Mouse (Mus musculus): ENCODE results near the gene Gpank1. TPM values are rescaled to one million over a fixed set of nuclear protein-coding genes. Genes with fewer than 3 reads are reported as not detected.

Gene Gpank1
- total and polyA plus RNA-seq, 2 experiments from 2014 or later, result 9.6 to 24.1 TPM

DNA sequence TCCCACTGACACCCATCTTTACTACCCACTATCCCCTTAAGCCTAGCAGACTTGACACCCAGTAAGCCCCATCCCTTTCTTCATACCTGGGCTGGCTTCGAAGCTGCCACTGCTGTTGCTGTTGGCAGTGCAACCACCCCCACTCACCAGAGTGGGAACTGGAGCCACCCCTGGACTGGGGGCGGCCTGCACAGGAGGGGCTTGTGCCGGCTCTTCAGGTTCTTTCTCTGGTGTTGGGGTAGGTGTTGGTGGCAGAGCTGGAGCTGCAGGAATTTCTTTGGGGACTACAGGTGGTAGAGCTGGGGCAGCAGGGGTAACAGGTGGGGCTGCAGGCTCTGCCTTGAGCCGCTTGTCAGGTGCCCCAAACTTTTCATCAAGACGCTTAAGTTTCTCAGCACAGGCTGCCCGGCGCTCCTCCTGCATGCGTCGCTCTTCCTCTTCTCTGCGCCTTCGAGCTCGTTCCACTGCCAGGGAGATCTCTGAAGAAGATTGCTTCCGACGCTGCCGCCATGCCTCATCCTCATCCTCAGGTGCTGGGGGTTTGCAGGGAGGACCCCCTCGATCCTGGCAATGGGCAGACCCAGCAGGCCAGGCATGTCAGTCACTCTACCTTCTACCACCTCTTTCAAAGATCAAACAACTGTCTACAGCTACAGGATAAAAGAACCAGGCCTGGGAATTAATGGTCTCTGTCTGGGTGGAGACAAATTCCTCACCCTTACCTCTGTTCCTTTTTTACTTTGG, 37.8 kb downstream of the Gpank1 start:
- 92% methylated on average over 16 of the region's 16 CpGs for WGBS

DNA sequence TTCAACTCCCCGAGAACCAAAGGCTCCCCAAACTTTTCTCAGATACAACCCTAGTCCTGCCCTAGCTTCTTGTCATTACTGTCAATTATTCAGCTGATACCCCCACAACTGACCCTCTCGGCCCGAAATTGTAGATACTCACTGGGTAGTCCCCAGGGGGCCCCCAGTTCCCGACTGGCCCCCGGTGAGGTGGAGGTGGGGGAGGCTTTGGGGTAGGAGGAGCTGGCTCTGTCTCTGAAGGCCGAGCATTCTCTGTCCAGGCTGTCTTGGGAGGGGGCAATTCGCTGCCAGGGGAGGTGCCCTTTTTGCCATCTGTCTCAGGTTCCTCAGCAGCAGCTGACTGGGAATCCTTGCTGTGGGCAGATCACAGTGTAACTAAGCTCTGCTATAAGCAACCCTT, 38.4 kb downstream of the Gpank1 start:
- Histone ChIP-seq H3K9me3 (replicated peaks; ENCODE audit: control insufficient read depth, low read length) (no peaks in the 10 kb centered on the region), H3K9ac (replicated peaks; ENCODE audit: low read depth, low read length) (no peak overlapping the region), H3K27ac (ENCODE audit: low read depth) (no peak overlapping the region), H3K4me3 (ENCODE audit: low read depth, low read length) (no peak overlapping the region), H3K4me2 (ENCODE audit: low read depth, low read length) (no peak overlapping the region), H3K36me3 (replicated peaks; ENCODE audit: control insufficient read depth, insufficient read depth, low read length) (peaks cover 75% of the 10 kb centered on the region), H3K27me3 (ENCODE audit: control insufficient read depth, insufficient read depth, low read length) (no peaks in the 10 kb centered on the region), H3K4me1 (ENCODE audit: control insufficient read depth, insufficient read depth) (peaks cover 15% of the 10 kb centered on the region)
- WGBS, result 74% methylated on average over 7 of the region's 7 CpGs
- TF ChIP-seq EP300 (IDR thresholded peaks at IDR 0.05; ENCODE audit: low read depth) (no peak), CTCF (IDR thresholded peaks at IDR 0.05; ENCODE audit: low read depth) (no peak)
- DNase-seq (ENCODE audit: low spot score) (no peak), ATAC-seq (ENCODE audit: insufficient read depth, low read depth) (no peak)

More for the DNA sequence above, 37.8 kb downstream of the Gpank1 start:
- Histone ChIP-seq H3K27me3 (ENCODE audit: control insufficient read depth, insufficient read depth, low read length) (no peaks in the 10 kb centered on the region), H3K4me1 (ENCODE audit: control insufficient read depth, insufficient read depth) (peaks cover 15% of the 10 kb centered on the region), H3K36me3 (replicated peaks; ENCODE audit: control insufficient read depth, insufficient read depth, low read length) (peaks cover 81% of the 10 kb centered on the region), H3K4me3 (ENCODE audit: low read depth, low read length) (no peak overlapping the region), H3K9me3 (replicated peaks; ENCODE audit: control insufficient read depth, low read length) (no peaks in the 10 kb centered on the region), H3K27ac (ENCODE audit: low read depth) (no peak overlapping the region), H3K9ac (replicated peaks; ENCODE audit: low read depth, low read length) (no peak overlapping the region), H3K4me2 (ENCODE audit: low read depth, low read length) (no peak overlapping the region)
- DNase-seq (ENCODE audit: low spot score), result no peak
- TF ChIP-seq EP300 (IDR thresholded peaks at IDR 0.05; ENCODE audit: low read depth) (no peak), CTCF (IDR thresholded peaks at IDR 0.05; ENCODE audit: low read depth) (no peak)
- no peak for ATAC-seq (ENCODE audit: insufficient read depth, low read depth)

DNA sequence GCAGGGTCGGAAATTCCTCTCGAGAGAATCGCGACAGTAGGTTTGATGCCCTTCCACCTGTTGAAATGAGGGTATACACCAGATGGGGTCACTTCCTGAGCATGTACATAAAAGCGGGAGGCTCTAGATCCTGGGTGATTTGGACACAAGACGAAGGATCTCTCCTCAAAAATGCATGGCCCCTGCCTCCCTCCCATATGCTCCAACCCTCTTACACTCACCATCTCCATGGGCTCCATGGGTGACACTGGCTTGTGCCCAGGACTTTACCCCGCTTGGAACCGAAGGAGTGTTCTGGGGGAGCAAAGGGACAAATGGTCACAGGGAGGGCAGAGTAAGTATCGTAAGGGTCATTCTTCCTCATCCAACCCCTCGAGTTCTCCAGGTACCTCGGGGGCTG, 40.2 kb downstream of the Gpank1 start:
- peaks cover 23% of the 10 kb centered on the region for H3K4me1 ChIP-seq (ENCODE audit: control insufficient read depth, insufficient read depth)

DNA sequence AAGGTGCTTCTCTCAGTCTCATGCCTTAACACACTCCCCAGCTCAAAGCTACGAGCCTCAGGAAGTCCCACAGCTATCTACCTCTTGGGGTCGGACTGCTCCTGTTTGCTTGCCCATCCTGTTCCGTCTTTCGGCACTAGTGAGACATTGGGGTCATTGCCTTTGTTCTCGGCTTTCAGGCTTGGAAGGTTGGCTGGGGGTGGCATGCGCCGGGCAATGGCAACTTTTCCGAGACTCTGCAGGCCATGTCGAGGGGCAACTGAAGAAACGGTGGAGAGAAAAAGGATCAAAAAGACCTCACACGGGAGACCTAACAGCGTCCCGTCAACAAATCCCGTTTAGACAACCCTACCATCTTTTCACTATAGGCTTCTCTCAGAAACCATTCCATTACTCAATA, 40.9 kb downstream of the Gpank1 start:
- Histone ChIP-seq H3K27me3 (ENCODE audit: control insufficient read depth, insufficient read depth, low read length) (no peaks in the 10 kb centered on the region), H3K4me1 (ENCODE audit: control insufficient read depth, insufficient read depth) (peaks cover 23% of the 10 kb centered on the region), H3K36me3 (replicated peaks; ENCODE audit: control insufficient read depth, insufficient read depth, low read length) (peaks cover 50% of the 10 kb centered on the region), H3K4me3 (ENCODE audit: low read depth, low read length) (no peak overlapping the region), H3K4me2 (ENCODE audit: low read depth, low read length) (peak overlapping the region; percentile 85), H3K27ac (ENCODE audit: low read depth) (no peak overlapping the region), H3K9ac (replicated peaks; ENCODE audit: low read depth, low read length) (peak overlapping the region; percentile 100), H3K9me3 (replicated peaks; ENCODE audit: control insufficient read depth, low read length) (no peaks in the 10 kb centered on the region)
- TF ChIP-seq CTCF (IDR thresholded peaks at IDR 0.05; ENCODE audit: low read depth), result no peak
- TF ChIP-seq EP300 (IDR thresholded peaks at IDR 0.05; ENCODE audit: low read depth), result no peak
- WGBS, result 61% methylated on average over 14 of the region's 14 CpGs
- DNase-seq (ENCODE audit: low spot score) (no peak), ATAC-seq (ENCODE audit: insufficient read depth, low read depth) (no peak)

More for the DNA sequence above, 40.2 kb downstream of the Gpank1 start:
- H3K36me3 ChIP-seq (replicated peaks; ENCODE audit: control insufficient read depth, insufficient read depth, low read length), result peaks cover 57% of the 10 kb centered on the region
- no peak overlapping the region for H3K27ac ChIP-seq (ENCODE audit: low read depth)
- ATAC-seq (ENCODE audit: insufficient read depth, low read depth) (no peak), DNase-seq (ENCODE audit: low spot score) (no peak)
- H3K27me3 ChIP-seq (ENCODE audit: control insufficient read depth, insufficient read depth, low read length), result no peaks in the 10 kb centered on the region
- H3K4me3 ChIP-seq (ENCODE audit: low read depth, low read length), result no peak overlapping the region
- WGBS, result 67% methylated on average over 11 of the region's 11 CpGs
- TF ChIP-seq CTCF (IDR thresholded peaks at IDR 0.05; ENCODE audit: low read depth) (no peak), EP300 (IDR thresholded peaks at IDR 0.05; ENCODE audit: low read depth) (no peak)
- H3K4me2 ChIP-seq (ENCODE audit: low read depth, low read length), result 0 out of 2 replicates have a peak overlapping the region, but pooled peaks have one; percentile 85
- no peak overlapping the region for H3K9ac ChIP-seq (replicated peaks; ENCODE audit: low read depth, low read length)
- H3K9me3 ChIP-seq (replicated peaks; ENCODE audit: control insufficient read depth, low read length), result no peaks in the 10 kb centered on the region

DNA sequence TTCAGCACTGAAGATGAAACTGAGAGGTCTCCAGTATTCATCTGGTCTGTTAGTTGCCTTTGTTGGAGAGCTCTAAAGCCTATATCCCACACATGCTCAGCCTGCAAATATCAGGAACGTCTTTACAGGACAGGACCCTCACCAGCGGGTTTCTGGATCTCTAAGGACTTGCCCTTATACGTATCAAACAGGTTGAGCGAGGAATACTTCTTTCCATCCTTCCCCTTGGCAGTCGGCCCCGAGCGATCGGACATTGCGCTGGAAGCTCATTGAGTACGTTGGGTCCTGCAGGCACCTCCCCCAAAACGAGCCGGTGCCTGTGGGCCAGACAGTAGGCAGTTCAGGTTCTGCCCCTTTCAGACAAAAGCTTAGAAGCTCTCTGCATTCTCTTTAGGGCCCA, 41.5 kb downstream of the Gpank1 start:
- TF ChIP-seq EP300 (IDR thresholded peaks at IDR 0.05; ENCODE audit: low read depth), result no peak
- TF ChIP-seq CTCF (IDR thresholded peaks at IDR 0.05; ENCODE audit: low read depth), result no peak
- H3K4me2 ChIP-seq (ENCODE audit: low read depth, low read length), result peak overlapping the region; percentile 85
- ATAC-seq (ENCODE audit: insufficient read depth, low read depth), result no peak
- no peaks in the 10 kb centered on the region for H3K27me3 ChIP-seq (ENCODE audit: control insufficient read depth, insufficient read depth, low read length)
- WGBS, result 10% methylated on average over 12 of the region's 12 CpGs
- no peaks in the 10 kb centered on the region for H3K9me3 ChIP-seq (replicated peaks; ENCODE audit: control insufficient read depth, low read length)
- peaks cover 23% of the 10 kb centered on the region for H3K4me1 ChIP-seq (ENCODE audit: control insufficient read depth, insufficient read depth)
- peak overlapping the region; percentile 18; the same call in 1 of the 2 replicates for H3K27ac ChIP-seq (ENCODE audit: low read depth)
- peak overlapping the region; percentile 100 for H3K9ac ChIP-seq (replicated peaks; ENCODE audit: low read depth, low read length)
- DNase-seq (ENCODE audit: low spot score), result no peak
- H3K4me3 ChIP-seq (ENCODE audit: low read depth, low read length), result peak overlapping the region; percentile 100
- H3K36me3 ChIP-seq (replicated peaks; ENCODE audit: control insufficient read depth, insufficient read depth, low read length), result peaks cover 44% of the 10 kb centered on the region

Measured in heart, postnatal 0 days (tissue).